Mouse (Mus musculus): Measurements from ENCODE around the gene Car1.

DNA sequence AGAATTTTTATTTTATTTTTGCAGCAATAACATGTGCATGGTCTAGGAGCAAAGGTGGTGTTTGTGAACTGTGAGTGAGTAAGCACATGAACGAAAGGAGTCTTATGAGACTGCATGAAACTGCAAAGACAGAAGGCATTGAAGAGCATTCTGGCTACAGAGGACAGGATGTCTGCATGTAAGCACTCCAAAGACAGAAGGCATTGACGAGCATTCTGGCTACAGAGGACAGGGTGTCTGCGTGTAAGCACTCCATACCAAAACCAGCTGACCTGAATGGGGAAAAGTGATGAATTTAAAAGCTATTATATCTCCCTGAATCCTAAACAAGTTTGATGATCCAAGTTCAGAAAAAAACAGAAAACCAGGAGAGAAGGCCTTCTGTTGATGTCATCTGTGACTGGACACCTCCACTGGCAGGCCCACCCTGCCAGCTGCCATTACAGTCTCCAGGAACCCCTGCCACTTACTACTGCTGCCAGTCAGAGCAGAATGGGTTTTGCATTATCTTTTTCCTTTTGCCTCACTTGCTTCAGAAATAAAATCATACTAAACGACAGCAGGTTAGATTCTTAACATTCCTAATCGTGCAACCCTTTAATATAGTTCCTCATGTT lies 23.2 kb upstream of the Car1 start:
- TF ChIP-seq POLR2A (IDR thresholded peaks at IDR 0.05; ENCODE audit: insufficient read length, low read depth): no peak
- TF ChIP-seq SRF (IDR thresholded peaks at IDR 0.05; ENCODE audit: control insufficient read depth, insufficient read length, low read depth): no peak
- TF ChIP-seq MAX (IDR thresholded peaks at IDR 0.05; ENCODE audit: low read depth): no peak
- no peak for TF ChIP-seq POLR2AphosphoS2 (IDR thresholded peaks at IDR 0.05; ENCODE audit: insufficient read length, low read depth)
- TF ChIP-seq USF1 (IDR thresholded peaks at IDR 0.05; ENCODE audit: low read depth): no peak
